Mouse (Mus musculus): ENCODE results near the gene St7. TPM values are rescaled to one million over a fixed set of nuclear protein-coding genes. Genes with fewer than 3 reads are reported as not detected.

The St7 gene
- polyA plus RNA-seq, 1 experiment = 8.6 TPM

DNA sequence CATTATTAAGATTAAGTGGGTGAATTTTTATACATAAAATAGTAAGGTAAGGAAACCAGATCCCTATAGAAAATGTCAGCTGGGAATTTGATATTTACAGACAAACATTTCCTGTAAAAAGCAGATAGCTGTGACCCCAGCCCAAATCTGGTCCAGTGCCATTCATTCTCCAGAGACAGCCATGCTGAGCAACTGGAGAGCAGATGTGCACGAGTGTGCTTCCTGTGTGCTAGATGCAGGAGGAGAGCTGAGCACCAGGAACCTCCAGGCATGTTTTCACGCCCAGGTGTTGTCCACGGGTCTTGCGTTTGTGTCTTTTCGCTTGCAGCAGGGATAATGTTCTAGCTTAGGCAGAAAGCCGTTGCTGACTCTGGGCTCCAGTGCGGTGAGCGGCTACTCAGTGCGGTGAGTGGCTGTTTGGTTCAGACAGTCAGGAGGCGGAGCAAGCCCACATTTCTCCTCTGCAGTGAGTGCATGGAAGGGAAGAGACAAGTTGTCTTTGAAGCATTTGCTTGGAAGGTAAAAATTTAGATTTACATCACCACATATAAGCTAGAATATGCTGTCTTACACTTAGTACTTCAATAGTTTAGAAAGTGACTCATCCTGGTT, 231.3 kb downstream of the St7 start:
- WGBS = 85% methylated on average over 10 of the region's 10 CpGs
- Histone ChIP-seq H3K36me3 (ENCODE audit: control insufficient read depth, insufficient read depth, low read length) (no peaks in the 10 kb centered on the region), H3K27ac (ENCODE audit: control insufficient read depth, insufficient read depth, low read length) (no peak overlapping the region), H3K4me3 (ENCODE audit: control insufficient read depth, insufficient read depth, low read length) (no peak overlapping the region), H3K4me1 (replicated peaks; ENCODE audit: control insufficient read depth, insufficient read depth, low read length) (no peaks in the 10 kb centered on the region), H3K27me3 (ENCODE audit: control insufficient read depth, insufficient read depth, low read length) (no peaks in the 10 kb centered on the region)
- DNase-seq = no peak
- no peak for TF ChIP-seq POLR2A (IDR thresholded peaks at IDR 0.05; ENCODE audit: control insufficient read depth, extremely low read depth, insufficient read depth, low read length, poor library complexity)
- no peak for TF ChIP-seq CTCF (IDR thresholded peaks at IDR 0.05; ENCODE audit: borderline replicate concordance, control insufficient read depth, extremely low read depth, insufficient read depth, low read length, poor library complexity)

DNA sequence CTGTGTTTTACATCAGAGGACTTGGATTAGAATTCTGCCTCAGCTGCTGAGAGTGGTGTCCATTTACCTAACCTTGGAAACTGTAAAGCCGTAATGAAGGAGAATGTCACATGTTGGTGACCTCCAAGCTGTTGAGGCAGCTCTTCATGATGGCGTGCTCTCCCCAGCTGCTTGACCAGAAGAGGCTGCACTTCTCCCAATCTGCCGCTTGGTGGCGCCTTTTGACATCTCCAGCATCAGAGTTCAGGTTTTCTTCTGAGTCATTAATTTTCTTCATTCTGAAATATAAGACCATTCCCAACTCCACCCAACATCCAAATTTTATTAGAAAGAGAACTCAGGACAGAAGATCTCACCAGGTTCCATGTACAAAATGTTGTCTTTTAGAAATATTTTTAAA, 232.5 kb downstream of the St7 start:
- DNase-seq = peak; percentile 16
- Histone ChIP-seq H3K4me1 (replicated peaks; ENCODE audit: control insufficient read depth, insufficient read depth, low read length) (no peaks in the 10 kb centered on the region), H3K36me3 (ENCODE audit: control insufficient read depth, insufficient read depth, low read length) (no peaks in the 10 kb centered on the region), H3K4me3 (ENCODE audit: control insufficient read depth, insufficient read depth, low read length) (no peak overlapping the region), H3K27me3 (ENCODE audit: control insufficient read depth, insufficient read depth, low read length) (no peaks in the 10 kb centered on the region), H3K27ac (ENCODE audit: control insufficient read depth, insufficient read depth, low read length) (no peak overlapping the region)
- 67% methylated on average over 4 of the region's 4 CpGs for WGBS
- TF ChIP-seq CTCF (IDR thresholded peaks at IDR 0.05; ENCODE audit: borderline replicate concordance, control insufficient read depth, extremely low read depth, insufficient read depth, low read length, poor library complexity) (peak; percentile 60; the same call in 1 of the 2 replicates), POLR2A (IDR thresholded peaks at IDR 0.05; ENCODE audit: control insufficient read depth, extremely low read depth, insufficient read depth, low read length, poor library complexity) (no peak)

DNA sequence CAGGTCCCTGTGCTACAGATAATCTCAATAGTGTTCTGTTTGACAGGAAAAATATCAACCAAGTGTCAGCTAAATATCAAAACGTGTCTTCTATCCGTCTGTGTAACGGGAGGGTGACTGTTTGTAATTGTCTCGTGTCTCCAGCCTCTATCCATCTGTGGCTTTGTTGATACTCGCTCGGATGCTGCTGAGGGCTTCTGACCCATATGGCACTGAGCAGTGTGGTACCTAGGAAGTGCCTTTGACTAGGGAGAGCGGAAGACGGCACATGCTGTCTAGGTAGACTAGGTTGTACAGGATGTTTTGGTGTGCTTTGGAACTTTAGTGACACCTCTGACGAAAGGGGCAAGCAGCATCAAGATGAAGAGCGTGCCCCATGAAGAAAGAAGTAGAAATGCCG, 235.0 kb downstream of the St7 start:
- H3K4me1 ChIP-seq (replicated peaks; ENCODE audit: control insufficient read depth, insufficient read depth, low read length) = no peaks in the 10 kb centered on the region
- TF ChIP-seq CTCF (IDR thresholded peaks at IDR 0.05; ENCODE audit: borderline replicate concordance, control insufficient read depth, extremely low read depth, insufficient read depth, low read length, poor library complexity) (no peak), POLR2A (IDR thresholded peaks at IDR 0.05; ENCODE audit: control insufficient read depth, extremely low read depth, insufficient read depth, low read length, poor library complexity) (no peak)
- H3K27me3 ChIP-seq (ENCODE audit: control insufficient read depth, insufficient read depth, low read length) = no peaks in the 10 kb centered on the region
- H3K27ac ChIP-seq (ENCODE audit: control insufficient read depth, insufficient read depth, low read length) = no peak overlapping the region
- 97% methylated on average over 11 of the region's 11 CpGs for WGBS
- DNase-seq = no peak
- H3K4me3 ChIP-seq (ENCODE audit: control insufficient read depth, insufficient read depth, low read length) = no peak overlapping the region
- no peaks in the 10 kb centered on the region for H3K36me3 ChIP-seq (ENCODE audit: control insufficient read depth, insufficient read depth, low read length)

DNA sequence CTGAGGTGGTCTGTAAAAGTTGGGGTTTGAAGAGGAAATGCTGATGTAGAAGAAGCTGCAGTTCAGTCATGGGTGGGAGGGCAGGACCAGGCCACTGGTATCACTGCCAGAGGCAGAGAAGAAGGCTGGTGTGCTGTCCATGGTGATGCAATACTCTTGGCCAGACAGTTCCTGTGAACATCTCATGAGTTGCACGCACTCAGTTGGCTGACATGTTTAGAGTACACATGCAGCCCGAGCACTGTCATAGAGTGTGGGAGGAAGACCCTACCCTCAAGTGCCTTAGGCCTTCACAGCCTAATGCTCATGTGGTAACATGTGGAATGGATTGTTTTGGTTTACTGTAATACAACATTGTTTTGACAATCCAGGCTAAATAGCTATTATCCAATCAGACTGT, 238.5 kb downstream of the St7 start:
- no peaks in the 10 kb centered on the region for H3K27me3 ChIP-seq (ENCODE audit: control insufficient read depth, insufficient read depth, low read length)
- no peaks in the 10 kb centered on the region for H3K36me3 ChIP-seq (ENCODE audit: control insufficient read depth, insufficient read depth, low read length)
- no peak overlapping the region for H3K27ac ChIP-seq (ENCODE audit: control insufficient read depth, insufficient read depth, low read length)
- no peak overlapping the region for H3K4me3 ChIP-seq (ENCODE audit: control insufficient read depth, insufficient read depth, low read length)
- DNase-seq = no peak
- H3K4me1 ChIP-seq (replicated peaks; ENCODE audit: control insufficient read depth, insufficient read depth, low read length) = no peaks in the 10 kb centered on the region
- TF ChIP-seq CTCF (IDR thresholded peaks at IDR 0.05; ENCODE audit: borderline replicate concordance, control insufficient read depth, extremely low read depth, insufficient read depth, low read length, poor library complexity) (no peak), POLR2A (IDR thresholded peaks at IDR 0.05; ENCODE audit: control insufficient read depth, extremely low read depth, insufficient read depth, low read length, poor library complexity) (no peak)
- 97% methylated on average over 2 of the region's 2 CpGs for WGBS

DNA sequence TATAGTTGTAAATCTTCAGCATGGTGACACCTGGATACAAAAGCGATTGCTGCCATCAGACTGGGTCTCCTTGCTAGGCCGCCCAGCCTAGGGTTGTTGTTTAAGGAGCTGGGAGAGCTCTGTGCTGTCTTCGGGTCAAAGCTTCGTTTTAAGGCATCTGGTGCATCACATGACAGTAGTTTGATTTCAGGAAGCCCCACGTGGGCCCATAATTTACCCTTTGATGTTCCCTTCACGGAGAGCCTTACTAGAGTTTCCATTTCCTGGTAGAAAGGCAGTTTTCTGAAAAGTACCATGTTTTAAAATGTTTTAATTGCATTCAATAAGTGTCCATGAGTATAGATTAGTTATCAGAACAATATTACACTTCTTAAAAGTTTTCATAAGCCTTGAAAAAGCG, 239.1 kb downstream of the St7 start:
- Histone ChIP-seq H3K4me1 (replicated peaks; ENCODE audit: control insufficient read depth, insufficient read depth, low read length) (no peaks in the 10 kb centered on the region), H3K27me3 (ENCODE audit: control insufficient read depth, insufficient read depth, low read length) (no peaks in the 10 kb centered on the region), H3K36me3 (ENCODE audit: control insufficient read depth, insufficient read depth, low read length) (no peaks in the 10 kb centered on the region), H3K27ac (ENCODE audit: control insufficient read depth, insufficient read depth, low read length) (no peak overlapping the region), H3K4me3 (ENCODE audit: control insufficient read depth, insufficient read depth, low read length) (no peak overlapping the region)
- DNase-seq = no peak
- TF ChIP-seq POLR2A (IDR thresholded peaks at IDR 0.05; ENCODE audit: control insufficient read depth, extremely low read depth, insufficient read depth, low read length, poor library complexity) (no peak), CTCF (IDR thresholded peaks at IDR 0.05; ENCODE audit: borderline replicate concordance, control insufficient read depth, extremely low read depth, insufficient read depth, low read length, poor library complexity) (no peak)
- WGBS = 72% methylated on average over 7 of the region's 7 CpGs

GRCm38 (mm10) chr6:17932806-17933205, 240.1 kb downstream of the St7 start:
- no peaks in the 10 kb centered on the region for H3K36me3 ChIP-seq (ENCODE audit: control insufficient read depth, insufficient read depth, low read length)

More at GRCm38 (mm10) chr6:17932806-17933205, 240.1 kb downstream of the St7 start:
- TF ChIP-seq POLR2A (IDR thresholded peaks at IDR 0.05; ENCODE audit: control insufficient read depth, extremely low read depth, insufficient read depth, low read length, poor library complexity) (no peak), CTCF (IDR thresholded peaks at IDR 0.05; ENCODE audit: borderline replicate concordance, control insufficient read depth, extremely low read depth, insufficient read depth, low read length, poor library complexity) (no peak)
- H3K4me3 ChIP-seq (ENCODE audit: control insufficient read depth, insufficient read depth, low read length) = no peak overlapping the region
- no peaks in the 10 kb centered on the region for H3K4me1 ChIP-seq (replicated peaks; ENCODE audit: control insufficient read depth, insufficient read depth, low read length)
- WGBS = 97% methylated on average over 8 of the region's 8 CpGs
- no peaks in the 10 kb centered on the region for H3K27me3 ChIP-seq (ENCODE audit: control insufficient read depth, insufficient read depth, low read length)
- no peak for DNase-seq
- no peak overlapping the region for H3K27ac ChIP-seq (ENCODE audit: control insufficient read depth, insufficient read depth, low read length)
